Mouse (Mus musculus): ENCODE results near the gene Kbtbd6.
"Not testable (repeated sequence)": the region's sequence is repeated elsewhere in the genome, so short reads cannot be mapped to it uniquely, and the experiment has no call there.

DNA sequence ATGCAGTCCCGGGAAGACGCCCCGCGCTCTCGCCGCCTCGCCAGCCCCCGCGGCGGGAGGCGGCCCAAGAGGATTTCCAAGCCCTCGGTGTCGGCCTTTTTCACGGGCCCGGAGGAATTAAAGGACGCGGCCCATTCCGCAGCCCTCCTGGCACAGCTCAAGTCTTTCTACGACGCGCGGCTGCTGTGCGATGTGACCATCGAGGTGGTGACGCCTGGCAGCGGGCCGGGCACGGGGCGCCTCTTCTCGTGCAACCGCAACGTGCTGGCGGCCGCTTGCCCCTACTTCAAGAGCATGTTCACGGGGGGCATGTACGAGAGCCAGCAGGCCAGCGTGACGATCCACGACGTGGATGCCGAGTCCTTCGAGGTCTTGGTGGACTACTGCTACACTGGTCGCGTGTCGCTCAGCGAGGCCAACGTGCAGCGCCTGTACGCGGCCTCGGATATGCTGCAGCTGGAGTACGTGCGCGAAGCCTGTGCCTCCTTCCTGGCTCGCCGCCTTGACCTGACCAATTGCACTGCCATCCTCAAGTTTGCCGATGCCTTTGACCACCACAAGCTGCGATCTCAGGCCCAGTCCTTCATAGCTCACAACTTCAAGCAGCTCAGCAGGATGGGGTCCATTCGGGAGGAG, 24.8 kb upstream of the Kbtbd6 start:
- TF ChIP-seq CTCF (IDR thresholded peaks at IDR 0.05); EP300 (IDR thresholded peaks at IDR 0.05; ENCODE audit: insufficient read depth, low read depth, low read length): not testable (repeated sequence)
